Mouse (Mus musculus) stomach, postnatal 0 days (tissue): ENCODE measurements around the gene Zfhx3.

ENCODE experiments used
- CTCF ChIP-seq: IDR thresholded peaks from 2 replicates; pipeline ENCODE4 v1.5.1; 2016; ENCODE audit warnings: antibody characterized with exemption, low read depth, mild to moderate bottlenecking, moderate library complexity
- EP300 ChIP-seq: optimal IDR thresholded peaks from 2 replicates; pipeline ENCODE3; 2016; ENCODE audit warnings: antibody characterized with exemption

- no peak for TF ChIP-seq CTCF
- TF ChIP-seq EP300: no peak
Measured at GRCm38 (mm10) chr8:108183948-108184347, 241.5 kb downstream of the Zfhx3 start.
